Mouse (Mus musculus) erythroblast, embryonic 14.5 days (primary cell): ENCODE measurements around the gene Pax5. TPM values are rescaled to one million over a fixed set of nuclear protein-coding genes. Genes with fewer than 3 reads are reported as not detected.

Source experiments
- H3K27me3 ChIP-seq: 2 replicates; pipeline ENCODE4 v1.6.1; 2012; ENCODE audit warnings: inconsistent platforms; ENCODE audit not compliant: control insufficient read depth
- H3K36me3 ChIP-seq: 2 replicates; pipeline ENCODE4 v1.6.1; 2012; ENCODE audit warnings: mild to moderate bottlenecking, inconsistent platforms; ENCODE audit not compliant: control insufficient read depth
- H3K4me1 ChIP-seq: 2 replicates; pipeline ENCODE4 v1.6.1; 2012; ENCODE audit warnings: inconsistent platforms; ENCODE audit not compliant: control insufficient read depth
- H3K4me3 ChIP-seq: replicated peaks from 2 replicates; pipeline ENCODE3; 2012; ENCODE audit warnings: moderate library complexity, mild to moderate bottlenecking, inconsistent platforms
- H3K9me3 ChIP-seq: 2 replicates; pipeline ENCODE4 v1.6.1; 2012; ENCODE audit warnings: low read length, inconsistent platforms, mixed read lengths; ENCODE audit not compliant: control insufficient read depth
- GATA1 ChIP-seq: IDR thresholded peaks from 2 replicates; pipeline ENCODE4 v1.6.1; 2012; ENCODE audit warnings: low read length, inconsistent platforms, mixed read lengths
- TAL1 ChIP-seq: IDR thresholded peaks from 3 replicates; pipeline ENCODE4 v1.6.1; 2012; ENCODE audit warnings: low read length, inconsistent platforms, mixed read lengths
- polyA plus RNA-seq: library from polyadenylated mRNA; stranded (reverse); fragments of >175 nt; gene quantifications from 2 replicates; pipeline ENCODE4 v1.2.3, GENCODE M21; 2012

Gene Pax5
- polyA plus RNA-seq, 1 experiment = 0.12 TPM

DNA sequence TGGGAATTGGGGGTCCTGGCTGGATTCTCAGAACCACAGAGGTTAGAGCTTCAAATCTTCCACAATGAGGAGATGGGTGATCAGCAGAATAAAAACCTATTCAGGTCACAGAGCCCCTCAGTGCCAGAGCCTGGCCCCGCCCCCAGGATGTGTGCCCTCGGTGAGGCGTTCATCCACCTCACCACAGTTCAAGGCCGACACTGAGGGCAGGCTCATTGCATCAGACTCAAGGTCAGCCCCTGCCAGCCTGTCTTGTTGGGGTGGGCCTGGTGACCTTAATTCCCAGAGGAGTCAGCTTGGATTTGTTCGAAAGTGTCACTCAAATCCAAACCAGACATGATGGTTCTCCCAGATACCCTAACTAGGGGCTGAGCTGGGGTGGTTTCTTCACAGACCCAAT, 177.6 kb downstream of the Pax5 start:
- Histone ChIP-seq H3K4me3 (no peak overlapping the region), H3K9me3 (no peaks in the 10 kb centered on the region), H3K27me3 (no peaks in the 10 kb centered on the region), H3K4me1 (no peaks in the 10 kb centered on the region; the same call in 1 of the 2 replicates), H3K36me3 (no peaks in the 10 kb centered on the region)
- TF ChIP-seq GATA1 (no peak), TAL1 (no peak)

DNA sequence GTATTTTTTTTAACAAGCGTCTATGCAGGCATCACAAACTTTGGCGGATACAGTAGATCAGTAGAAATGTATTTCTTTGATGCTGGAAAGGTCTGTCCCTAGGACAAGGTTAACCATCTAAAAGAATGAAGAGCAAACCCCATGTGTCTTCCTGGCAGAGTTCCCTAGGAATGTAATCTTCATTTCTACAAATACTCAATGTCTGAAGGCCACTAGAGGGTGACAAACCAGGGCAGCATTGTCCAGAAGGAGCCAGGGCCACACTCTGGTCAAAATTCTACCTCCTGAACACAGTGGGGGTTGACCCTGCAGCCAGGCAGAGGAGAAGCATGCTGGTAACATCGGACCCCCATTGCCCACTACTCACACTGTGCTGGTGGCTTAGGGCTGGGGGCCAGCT, 185.0 kb downstream of the Pax5 start:
- Histone ChIP-seq H3K4me1 (no peaks in the 10 kb centered on the region; the same call in 1 of the 2 replicates), H3K9me3 (no peaks in the 10 kb centered on the region), H3K4me3 (no peak overlapping the region), H3K36me3 (no peaks in the 10 kb centered on the region), H3K27me3 (no peaks in the 10 kb centered on the region)
- TF ChIP-seq TAL1 = no peak
- TF ChIP-seq GATA1 = no peak

DNA sequence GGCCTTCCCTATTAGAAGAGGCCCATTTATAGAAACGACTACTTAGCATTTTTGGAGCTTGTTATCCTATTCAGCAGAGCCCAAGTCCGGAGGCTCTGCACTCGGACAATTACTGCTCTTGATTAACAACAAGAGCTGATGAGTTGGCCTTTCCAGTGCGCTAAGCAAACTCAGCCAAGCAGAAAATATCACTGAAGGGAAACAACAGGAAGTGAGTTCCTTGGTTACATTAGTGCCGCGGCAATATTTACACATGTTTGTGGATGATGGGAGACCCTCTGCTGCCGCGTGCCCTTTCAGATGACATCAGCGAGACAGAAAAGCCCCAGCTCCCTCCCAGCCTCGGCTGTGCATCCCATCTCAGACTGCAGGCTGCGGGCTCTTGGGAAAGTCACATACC, 191.4 kb downstream of the Pax5 start:
- Histone ChIP-seq H3K4me1 (no peaks in the 10 kb centered on the region), H3K36me3 (no peaks in the 10 kb centered on the region), H3K4me3 (no peak overlapping the region), H3K9me3 (no peaks in the 10 kb centered on the region), H3K27me3 (no peaks in the 10 kb centered on the region)
- TF ChIP-seq GATA1 (no peak), TAL1 (no peak)

DNA sequence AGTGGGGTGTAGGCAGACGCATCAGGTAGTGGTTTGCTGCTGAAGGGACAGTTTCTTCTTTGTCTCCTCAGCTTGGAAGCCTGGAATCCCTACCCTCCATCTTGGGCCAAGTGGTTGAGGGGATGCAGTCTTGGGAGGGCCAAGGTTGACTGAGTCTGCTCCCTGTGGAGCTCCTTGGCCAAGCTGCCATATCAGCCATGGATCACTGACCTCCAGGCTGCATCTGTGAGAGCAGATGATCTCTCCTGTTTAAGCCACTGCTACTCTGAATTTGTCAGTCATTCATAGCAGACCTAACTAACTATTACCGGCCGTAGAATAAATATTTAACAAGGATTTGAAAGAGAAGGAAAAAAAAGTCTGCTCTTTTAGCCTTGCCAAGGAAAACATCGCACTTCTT, 196.3 kb downstream of the Pax5 start:
- Histone ChIP-seq H3K4me1 (no peaks in the 10 kb centered on the region), H3K36me3 (no peaks in the 10 kb centered on the region), H3K4me3 (no peak overlapping the region), H3K27me3 (no peaks in the 10 kb centered on the region; the same call in 1 of the 2 replicates), H3K9me3 (no peaks in the 10 kb centered on the region)
- TF ChIP-seq TAL1 = no peak
- TF ChIP-seq GATA1 = no peak

DNA sequence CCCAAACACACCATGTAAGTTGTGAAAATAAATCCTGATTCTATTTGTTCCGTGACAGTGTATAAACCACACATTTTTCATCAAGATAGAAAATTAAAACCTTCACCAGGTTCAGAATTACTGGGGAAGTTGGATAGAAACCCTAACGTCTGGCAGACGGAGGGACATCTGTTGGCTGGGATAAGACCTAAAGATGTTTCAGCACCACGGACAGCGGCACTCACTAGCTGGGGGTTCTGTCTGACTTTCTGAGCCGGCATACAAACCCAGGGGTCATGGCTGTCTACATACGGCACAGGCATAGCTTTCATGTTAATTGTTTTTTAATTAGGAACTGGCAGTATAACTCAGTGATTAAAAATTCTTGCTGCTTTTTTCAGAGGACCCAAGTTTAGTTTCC, 198.6 kb downstream of the Pax5 start:
- H3K9me3 ChIP-seq = no peaks in the 10 kb centered on the region
- no peak overlapping the region for H3K4me3 ChIP-seq
- no peak for TF ChIP-seq GATA1
- TF ChIP-seq TAL1 = no peak
- peaks cover 4% of the 10 kb centered on the region for H3K27me3 ChIP-seq
- no peaks in the 10 kb centered on the region for H3K36me3 ChIP-seq
- no peaks in the 10 kb centered on the region for H3K4me1 ChIP-seq

DNA sequence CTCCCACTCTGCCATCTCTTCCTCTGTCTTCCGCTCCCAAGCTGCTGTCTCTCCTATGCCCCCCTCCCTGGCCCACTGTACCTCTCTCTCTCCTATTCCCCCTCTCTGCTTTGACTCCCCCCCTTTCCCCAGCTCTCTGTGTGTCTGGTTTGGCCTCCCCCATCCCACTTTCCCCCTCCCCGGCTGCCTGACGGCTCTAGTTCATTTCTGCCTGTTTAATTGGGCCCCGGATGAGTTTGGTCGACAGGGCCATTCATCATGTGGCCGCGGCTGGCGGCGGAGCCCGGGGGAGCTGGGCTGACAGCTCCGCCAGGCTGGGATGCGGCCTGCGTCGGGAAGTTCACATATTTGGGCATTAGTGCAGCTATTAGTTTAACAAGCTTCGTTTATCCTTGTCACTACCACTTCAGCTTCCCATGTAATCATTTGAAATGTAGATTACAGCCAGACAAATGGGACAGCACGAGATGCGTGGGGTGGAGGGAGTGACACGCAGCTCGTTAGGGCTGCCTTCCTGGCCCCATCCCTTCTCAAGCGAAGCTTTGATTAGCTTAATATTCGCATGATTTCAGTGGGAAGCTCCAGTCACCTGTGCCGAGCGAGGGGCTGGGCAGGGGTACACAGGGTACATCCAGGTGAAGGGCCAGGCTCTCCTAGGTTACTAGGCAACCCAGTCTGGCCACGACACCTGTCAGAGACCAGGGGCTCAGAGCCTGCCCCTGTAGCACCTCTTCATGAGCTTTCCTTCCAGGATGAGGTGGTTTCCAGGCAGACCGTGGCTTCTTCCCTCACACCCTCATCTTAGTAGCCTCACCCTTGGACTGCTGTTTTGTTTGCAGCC, 201.7 kb downstream of the Pax5 start:
- TF ChIP-seq TAL1 (no peak), GATA1 (no peak)
- Histone ChIP-seq H3K4me1 (no peaks in the 10 kb centered on the region), H3K4me3 (no peak overlapping the region), H3K27me3 (peaks cover 4% of the 10 kb centered on the region), H3K36me3 (no peaks in the 10 kb centered on the region), H3K9me3 (no peaks in the 10 kb centered on the region)

DNA sequence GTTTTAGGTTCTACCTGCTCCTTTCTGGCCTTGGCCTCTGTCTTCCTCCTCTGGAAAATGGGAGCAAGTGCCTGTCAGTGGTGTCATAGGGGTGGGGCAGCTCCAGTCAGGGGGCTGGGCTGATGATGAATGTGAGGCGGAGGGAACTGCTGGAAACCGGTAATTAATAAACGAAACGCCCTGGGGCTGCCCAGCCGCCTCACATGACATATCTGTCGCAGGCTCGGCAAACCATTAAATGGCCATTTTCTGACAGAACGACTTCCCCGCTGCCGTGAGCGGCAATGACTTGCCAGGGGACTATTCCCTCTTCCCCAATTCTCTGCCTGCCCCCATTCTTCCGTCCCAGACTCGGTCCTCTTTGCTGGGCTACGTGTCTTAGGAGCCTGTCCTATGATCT, 202.4 kb downstream of the Pax5 start:
- Histone ChIP-seq H3K4me1 (no peaks in the 10 kb centered on the region), H3K4me3 (no peak overlapping the region), H3K27me3 (peaks cover 4% of the 10 kb centered on the region), H3K9me3 (no peaks in the 10 kb centered on the region), H3K36me3 (no peaks in the 10 kb centered on the region)
- TF ChIP-seq TAL1 (no peak), GATA1 (no peak)

DNA sequence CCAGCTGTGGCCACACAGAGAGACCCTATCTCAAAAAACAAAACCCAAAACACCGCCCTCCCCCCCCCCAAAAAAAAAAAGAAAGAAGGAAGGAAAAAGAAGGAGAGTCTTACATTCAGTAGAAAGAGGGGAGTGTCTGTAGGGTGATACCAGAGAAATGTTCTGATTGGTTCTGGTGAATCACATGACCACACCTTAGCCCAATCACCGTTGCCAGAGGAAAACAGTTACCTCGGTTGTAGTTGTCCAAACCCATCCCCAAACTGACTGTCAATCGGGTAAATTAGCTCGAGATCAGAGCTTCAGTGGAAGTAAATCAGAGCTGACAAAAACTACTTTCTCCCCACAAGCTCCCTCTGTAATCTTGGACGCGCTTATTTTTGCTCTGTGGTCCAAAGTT, 205.3 kb downstream of the Pax5 start:
- Histone ChIP-seq H3K27me3 (peaks cover 4% of the 10 kb centered on the region), H3K4me3 (no peak overlapping the region), H3K36me3 (no peaks in the 10 kb centered on the region), H3K4me1 (no peaks in the 10 kb centered on the region), H3K9me3 (no peaks in the 10 kb centered on the region)
- TF ChIP-seq GATA1 = no peak
- TF ChIP-seq TAL1 = no peak

DNA sequence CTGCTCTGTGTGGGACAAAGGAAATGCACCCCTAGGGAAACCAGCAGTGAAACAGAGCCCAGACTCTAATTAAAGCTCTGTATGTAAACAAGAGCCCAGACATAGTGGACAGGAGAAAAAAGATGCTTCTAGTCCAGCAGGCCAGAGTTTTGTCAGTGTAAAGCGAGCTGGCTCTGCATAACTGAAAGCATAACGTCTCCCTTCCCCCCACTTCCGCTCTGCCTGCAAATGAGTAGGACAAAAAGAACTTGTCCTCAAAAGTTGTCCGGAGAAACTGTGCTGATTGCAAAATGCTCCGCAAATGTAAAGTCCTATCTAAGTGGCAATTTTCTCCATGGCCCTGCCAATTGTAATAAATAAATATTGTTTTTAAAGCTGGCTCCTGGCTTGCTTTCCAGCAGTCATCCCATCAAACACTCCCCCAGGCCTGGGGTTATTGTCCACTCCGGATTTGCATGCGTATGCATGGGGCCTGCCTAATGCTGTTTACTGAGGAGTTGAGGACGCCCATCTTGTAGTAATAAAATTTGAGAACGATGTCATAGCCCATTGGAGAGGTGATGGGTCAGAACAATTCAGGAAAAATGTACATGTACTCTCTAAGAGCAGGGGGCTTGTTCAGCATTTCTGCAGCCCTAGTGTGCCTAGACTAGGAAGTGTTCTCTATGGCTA, 208.0 kb downstream of the Pax5 start:
- Histone ChIP-seq H3K36me3 (no peaks in the 10 kb centered on the region), H3K4me1 (no peaks in the 10 kb centered on the region)
- TF ChIP-seq TAL1 = no peak
- no peak for TF ChIP-seq GATA1

More for the DNA sequence above, 208.0 kb downstream of the Pax5 start:
- Histone ChIP-seq H3K27me3 (no peaks in the 10 kb centered on the region), H3K9me3 (no peaks in the 10 kb centered on the region), H3K4me3 (no peak overlapping the region)
